Mouse (Mus musculus) neural tube, embryonic 15.5 days (tissue): ENCODE results near the gene Slc20a1. TPM values are rescaled to one million over a fixed set of nuclear protein-coding genes. Genes with fewer than 3 reads are reported as not detected.

ENCODE experiments used
- ATAC-seq: fragments of 200-750 bp; cut with Nextera tagmentation; 2 replicates; pipeline ENCODE4 v1.8.0; 2017; ENCODE audit warnings: mild to moderate bottlenecking, moderate TSS enrichment, moderate library complexity; ENCODE audit not compliant: low FRiP score
- H3K27ac ChIP-seq: fragments of 300-500 bp; sonication (generic); replicated peaks from 2 replicates; pipeline ENCODE4 v1.5.1; 2015; ENCODE audit warnings: mild to moderate bottlenecking, inconsistent platforms
- H3K27me3 ChIP-seq: fragments of 300-500 bp; sonication (generic); replicated peaks from 2 replicates; pipeline ENCODE4 v1.6.1; 2015; ENCODE audit warnings: inconsistent platforms
- H3K36me3 ChIP-seq: fragments of 300-500 bp; sonication (generic); 2 replicates; pipeline ENCODE4 v1.6.1; 2015; ENCODE audit warnings: inconsistent platforms
- H3K4me1 ChIP-seq: fragments of 300-500 bp; sonication (generic); 2 replicates; pipeline ENCODE4 v1.6.1; 2015; ENCODE audit warnings: inconsistent platforms
- H3K4me2 ChIP-seq: fragments of 300-500 bp; sonication (generic); 2 replicates; pipeline ENCODE4 v1.6.1; 2015; ENCODE audit warnings: inconsistent platforms, mild to moderate bottlenecking, moderate library complexity
- H3K4me3 ChIP-seq: fragments of 300-500 bp; sonication (generic); replicated peaks from 2 replicates; pipeline ENCODE4 v1.5.1; 2015; ENCODE audit warnings: mild to moderate bottlenecking, inconsistent platforms
- H3K9ac ChIP-seq: fragments of 300-500 bp; sonication (generic); replicated peaks from 2 replicates; pipeline ENCODE4 v1.6.1; 2015; ENCODE audit warnings: mild to moderate bottlenecking, inconsistent platforms
- H3K9me3 ChIP-seq: fragments of 300-500 bp; sonication (generic); replicated peaks from 2 replicates; pipeline ENCODE4 v1.6.1; 2016; ENCODE audit warnings: inconsistent platforms
- WGBS: fragments of 180-500 bp; shearing (Covaris S2); methylation state at CpG from one replicate; pipeline ENCODE4 v1.1.7; 2015; ENCODE audit warnings: mixed read lengths; 5-methylcytosine and 5-hydroxymethylcytosine counted together
- polyA plus RNA-seq: library from polyadenylated mRNA; unstranded; fragments of >200 nt; fragmentation: Nextera tagmentation; extraction: Ambion mirVana; gene quantifications from 2 replicates; pipeline ENCODE4 v1.2.1, GENCODE M21; 2015

Gene Slc20a1
- polyA plus RNA-seq, 1 experiment from 2014 or later, result 48.2 TPM

GRCm38 (mm10) chr2:129196317-129196716, 2.2 kb upstream of the Slc20a1 start:
- no peak for ATAC-seq
- Histone ChIP-seq H3K9ac (no peak overlapping the region), H3K4me2 (no peak overlapping the region), H3K36me3 (no peaks in the 10 kb centered on the region), H3K27ac (no peak overlapping the region), H3K9me3 (no peaks in the 10 kb centered on the region), H3K4me3 (no peak overlapping the region), H3K27me3 (no peaks in the 10 kb centered on the region), H3K4me1 (peaks cover 25% of the 10 kb centered on the region)
- 97% methylated on average over 2 of the region's 2 CpGs for WGBS

GRCm38 (mm10) chr2:129197197-129197596, 1.4 kb upstream of the Slc20a1 start:
- peak overlapping the region; percentile 83; the same call in 1 of the 2 replicates for H3K4me3 ChIP-seq
- H3K36me3 ChIP-seq, result peaks cover 4% of the 10 kb centered on the region; the same call in 1 of the 2 replicates
- peak overlapping the region; percentile 90 for H3K4me2 ChIP-seq
- no peaks in the 10 kb centered on the region for H3K9me3 ChIP-seq
- H3K9ac ChIP-seq, result no peak overlapping the region
- ATAC-seq, result no peak
- no peaks in the 10 kb centered on the region for H3K27me3 ChIP-seq
- peaks cover 33% of the 10 kb centered on the region for H3K4me1 ChIP-seq
- 50% methylated on average over 5 of the region's 5 CpGs for WGBS
- no peak overlapping the region for H3K27ac ChIP-seq

DNA sequence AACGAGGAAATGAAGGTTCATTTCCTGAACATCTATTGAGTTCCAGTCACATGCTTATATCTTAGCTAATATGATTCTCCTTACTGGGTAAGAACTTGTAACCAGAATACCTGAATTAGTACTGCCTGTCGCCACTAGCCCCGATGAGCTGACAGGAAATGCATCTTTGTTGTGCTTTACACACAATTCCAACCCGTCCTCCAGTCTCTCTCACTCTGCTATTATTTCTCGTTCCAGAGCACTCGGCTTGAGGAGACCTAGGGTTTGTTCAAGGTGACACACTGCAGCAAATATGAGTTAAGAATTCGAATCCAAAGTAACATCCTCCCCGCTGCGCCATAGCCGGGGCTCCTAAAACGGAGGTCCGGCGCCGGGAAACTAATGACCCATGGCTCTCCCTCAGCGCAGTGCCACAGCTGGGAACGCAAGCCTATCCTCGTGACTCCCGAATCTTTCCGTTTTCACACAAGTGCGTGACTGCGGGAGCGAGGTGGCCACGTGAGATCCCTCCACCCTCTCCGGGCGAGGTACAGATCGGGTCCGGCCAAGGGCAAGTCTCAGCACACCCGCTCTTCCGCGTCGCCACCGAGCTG, 625 bp upstream of the Slc20a1 start:
- H3K9me3 ChIP-seq, result no peaks in the 10 kb centered on the region
- 2% methylated on average over 32 of the region's 32 CpGs for WGBS
- peak; percentile 72 for ATAC-seq
- peaks cover 33% of the 10 kb centered on the region for H3K4me1 ChIP-seq
- peaks cover 7% of the 10 kb centered on the region for H3K36me3 ChIP-seq
- H3K4me2 ChIP-seq, result peak overlapping the region; percentile 90
- H3K27me3 ChIP-seq, result no peaks in the 10 kb centered on the region
- H3K27ac ChIP-seq, result peak overlapping the region; percentile 90
- H3K9ac ChIP-seq, result peak overlapping the region; percentile 79
- H3K4me3 ChIP-seq, result peak overlapping the region; percentile 83

DNA sequence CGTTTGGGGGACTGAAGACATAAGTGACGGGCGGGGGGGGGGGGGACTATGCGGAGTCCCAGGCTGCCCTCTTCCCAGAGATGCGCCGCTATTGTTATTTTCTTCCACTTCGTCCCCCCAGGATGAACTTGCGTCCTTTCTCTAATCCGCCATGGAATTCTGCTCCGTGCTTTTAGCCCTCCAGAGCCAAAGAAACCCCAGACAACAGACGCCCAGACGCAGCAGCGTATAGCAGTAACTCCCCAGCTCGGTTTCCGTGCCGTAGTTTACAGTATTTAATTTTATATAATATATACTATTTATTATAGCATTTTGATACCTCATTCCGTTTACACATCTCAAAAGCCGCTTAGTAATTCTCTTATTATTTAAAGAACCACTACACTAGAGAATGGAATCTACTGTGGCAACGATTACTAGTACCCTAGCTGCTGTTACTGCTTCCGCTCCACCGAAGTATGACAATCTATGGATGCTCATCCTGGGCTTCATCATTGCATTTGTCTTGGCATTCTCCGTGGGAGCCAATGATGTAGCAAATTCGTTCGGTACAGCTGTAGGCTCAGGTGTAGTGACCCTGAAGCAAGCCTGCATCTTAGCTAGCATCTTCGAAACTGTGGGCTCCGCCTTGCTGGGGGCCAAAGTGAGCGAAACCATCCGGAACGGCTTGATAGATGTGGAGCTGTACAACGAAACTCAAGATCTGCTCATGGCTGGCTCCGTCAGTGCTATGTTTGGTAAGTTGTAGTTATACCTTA, 943 bp downstream of the Slc20a1 start:
- H3K36me3 ChIP-seq, result peaks cover 18% of the 10 kb centered on the region
- peak overlapping the region; percentile 90 for H3K4me2 ChIP-seq
- peak overlapping the region; percentile 91 for H3K27ac ChIP-seq
- 16% methylated on average over 24 of the region's 31 CpGs for WGBS
- H3K9me3 ChIP-seq, result no peaks in the 10 kb centered on the region
- H3K4me1 ChIP-seq, result peaks cover 33% of the 10 kb centered on the region
- peak; percentile 4; the same call in 1 of the 2 replicates for ATAC-seq
- H3K27me3 ChIP-seq, result no peaks in the 10 kb centered on the region
- H3K4me3 ChIP-seq, result peak overlapping the region; percentile 83
- H3K9ac ChIP-seq, result peak overlapping the region; percentile 69

DNA sequence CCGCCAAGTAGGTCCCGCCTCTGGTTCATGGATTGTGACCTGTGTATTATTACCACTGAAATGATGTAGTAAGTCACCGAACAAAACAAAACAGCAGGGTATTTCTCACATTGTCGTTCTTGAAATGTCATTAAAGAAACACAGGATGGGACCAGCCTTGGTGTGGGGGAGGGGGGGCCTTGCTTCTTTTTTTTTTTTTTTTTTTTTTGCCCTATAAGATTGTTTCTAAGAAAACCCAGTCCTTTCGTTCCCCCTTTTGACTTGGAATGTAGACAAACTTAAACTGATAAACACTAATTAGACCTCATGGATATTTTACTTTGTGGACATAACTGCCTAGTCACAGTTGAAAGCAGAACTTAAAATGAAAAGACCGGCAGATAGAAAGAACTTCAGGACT, 6.4 kb downstream of the Slc20a1 start:
- WGBS, result 79% methylated on average over 6 of the region's 6 CpGs
- Histone ChIP-seq H3K4me1 (peaks cover 21% of the 10 kb centered on the region), H3K9ac (no peak overlapping the region), H3K27ac (no peak overlapping the region), H3K27me3 (no peaks in the 10 kb centered on the region), H3K9me3 (no peaks in the 10 kb centered on the region), H3K4me3 (no peak overlapping the region), H3K4me2 (no peak overlapping the region), H3K36me3 (peaks cover 70% of the 10 kb centered on the region)
- ATAC-seq, result no peak

GRCm38 (mm10) chr2:129206824-129207223, 8.3 kb downstream of the Slc20a1 start:
- WGBS, result 92% methylated on average over 8 of the region's 8 CpGs
- Histone ChIP-seq H3K9ac (no peak overlapping the region), H3K4me2 (no peak overlapping the region), H3K27me3 (no peaks in the 10 kb centered on the region), H3K4me1 (peaks cover 3% of the 10 kb centered on the region; the same call in 1 of the 2 replicates), H3K4me3 (no peak overlapping the region), H3K27ac (no peak overlapping the region), H3K9me3 (no peaks in the 10 kb centered on the region), H3K36me3 (peaks cover 88% of the 10 kb centered on the region)
- no peak for ATAC-seq

DNA sequence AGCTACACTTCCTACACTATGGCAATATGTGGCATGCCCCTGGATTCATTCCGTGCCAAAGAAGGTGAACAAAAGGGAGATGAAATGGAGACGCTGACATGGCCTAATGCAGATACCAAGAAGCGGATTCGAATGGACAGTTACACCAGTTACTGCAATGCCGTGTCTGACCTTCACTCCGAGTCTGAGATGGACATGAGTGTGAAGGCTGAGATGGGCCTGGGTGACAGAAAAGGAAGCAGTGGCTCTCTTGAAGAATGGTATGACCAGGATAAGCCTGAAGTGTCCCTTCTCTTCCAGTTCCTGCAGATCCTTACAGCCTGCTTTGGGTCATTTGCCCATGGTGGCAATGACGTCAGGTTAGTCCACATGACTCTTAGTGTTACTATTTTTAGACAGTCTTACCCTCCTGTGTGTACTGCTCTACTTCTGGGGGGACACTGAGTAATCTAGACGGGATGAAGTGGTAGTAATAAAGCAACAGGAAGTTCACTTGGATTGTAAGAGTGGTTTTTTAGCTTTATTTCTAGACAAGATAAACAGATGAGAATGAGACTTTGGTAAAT, 9.7 kb downstream of the Slc20a1 start:
- Histone ChIP-seq H3K36me3 (peaks cover 90% of the 10 kb centered on the region), H3K9ac (no peak overlapping the region), H3K27ac (no peak overlapping the region), H3K27me3 (no peaks in the 10 kb centered on the region), H3K4me1 (no peaks in the 10 kb centered on the region), H3K9me3 (no peaks in the 10 kb centered on the region), H3K4me3 (no peak overlapping the region), H3K4me2 (no peak overlapping the region)
- WGBS, result 91% methylated on average over 8 of the region's 8 CpGs
- no peak for ATAC-seq

- no peaks in the 10 kb centered on the region for H3K27me3 ChIP-seq
- H3K36me3 ChIP-seq, result peaks cover 72% of the 10 kb centered on the region
- H3K9ac ChIP-seq, result no peak overlapping the region
- ATAC-seq, result no peak
- H3K4me3 ChIP-seq, result no peak overlapping the region
- no peak overlapping the region for H3K27ac ChIP-seq
- no peak overlapping the region for H3K4me2 ChIP-seq
- WGBS, result 86% methylated on average over 8 of the region's 8 CpGs
- H3K4me1 ChIP-seq, result no peaks in the 10 kb centered on the region
- no peaks in the 10 kb centered on the region for H3K9me3 ChIP-seq
These were observed 11.7 kb downstream of the Slc20a1 start for GRCm38 (mm10) chr2:129210089-129210749.

DNA sequence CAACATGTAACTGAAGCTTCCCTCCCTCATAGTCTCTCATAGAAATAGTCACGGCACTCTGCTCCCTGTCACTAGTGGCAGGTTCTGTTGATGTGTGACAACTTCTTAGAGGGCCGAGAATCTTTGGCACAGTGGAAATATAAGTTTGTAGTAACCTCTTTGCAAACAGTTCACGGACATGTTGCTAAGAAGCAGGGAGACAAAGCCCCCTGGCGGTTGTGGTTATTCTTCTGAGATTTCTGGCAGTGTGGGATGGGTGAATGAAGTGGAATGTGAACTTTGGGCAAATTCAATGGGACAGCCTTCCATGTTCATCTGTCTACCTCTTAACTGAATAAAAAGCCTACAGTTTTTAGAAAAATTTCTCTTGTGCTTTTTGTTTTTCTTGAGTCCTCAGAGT, 12.7 kb downstream of the Slc20a1 start:
- 83% methylated on average over 4 of the region's 4 CpGs for WGBS

DNA sequence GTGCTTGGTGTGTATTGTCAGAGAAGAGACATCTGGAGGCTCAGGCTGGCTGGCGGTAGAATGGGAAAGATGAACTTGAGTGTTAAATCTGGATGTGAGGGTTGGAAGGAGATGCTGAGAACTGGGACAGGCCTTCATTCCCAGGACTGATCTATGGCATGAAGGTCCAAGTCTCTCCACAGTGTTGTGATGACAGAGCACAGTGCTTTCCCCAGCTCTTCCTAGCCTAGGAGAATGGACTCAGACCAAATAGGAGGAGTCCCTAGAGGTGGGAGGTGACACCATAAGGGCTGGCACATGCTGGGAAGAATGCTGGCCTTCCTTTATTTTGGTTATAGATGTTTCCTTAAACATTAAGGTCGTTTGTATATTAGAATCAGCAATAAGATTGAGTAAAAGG, 13.4 kb downstream of the Slc20a1 start:
- Histone ChIP-seq H3K4me3 (no peak overlapping the region), H3K4me1 (no peaks in the 10 kb centered on the region), H3K4me2 (no peak overlapping the region), H3K9ac (no peak overlapping the region), H3K27ac (no peak overlapping the region), H3K36me3 (peaks cover 56% of the 10 kb centered on the region), H3K27me3 (no peaks in the 10 kb centered on the region), H3K9me3 (no peaks in the 10 kb centered on the region)
- 89% methylated on average over 2 of the region's 2 CpGs for WGBS
- no peak for ATAC-seq

More for the DNA sequence above, 12.7 kb downstream of the Slc20a1 start:
- Histone ChIP-seq H3K27me3 (no peaks in the 10 kb centered on the region), H3K4me2 (no peak overlapping the region), H3K27ac (no peak overlapping the region), H3K9ac (no peak overlapping the region), H3K4me1 (no peaks in the 10 kb centered on the region), H3K9me3 (no peaks in the 10 kb centered on the region), H3K36me3 (peaks cover 62% of the 10 kb centered on the region), H3K4me3 (no peak overlapping the region)
- no peak for ATAC-seq

DNA sequence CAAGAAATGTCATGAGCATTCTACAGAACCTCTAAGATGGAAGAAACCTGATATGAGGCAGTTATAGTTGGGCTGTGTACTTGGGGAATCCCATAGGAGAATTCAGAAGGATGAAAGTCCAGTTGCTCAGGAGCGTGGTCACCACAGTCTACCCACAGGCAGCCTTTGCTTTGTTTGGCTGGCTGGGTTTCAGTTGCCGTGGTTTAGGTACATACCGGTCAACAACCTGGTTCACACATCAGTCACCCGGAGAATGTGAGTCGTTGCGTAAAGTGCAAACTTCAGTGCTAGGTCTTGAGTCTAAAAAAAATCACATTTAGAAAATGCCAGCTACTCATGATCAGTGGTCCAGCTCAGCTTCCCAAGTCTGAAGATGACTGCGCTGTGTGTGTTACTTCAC, 14.0 kb downstream of the Slc20a1 start:
- no peaks in the 10 kb centered on the region for H3K27me3 ChIP-seq
- ATAC-seq, result no peak
- H3K36me3 ChIP-seq, result peaks cover 50% of the 10 kb centered on the region
- no peak overlapping the region for H3K9ac ChIP-seq
- no peaks in the 10 kb centered on the region for H3K9me3 ChIP-seq
- H3K4me3 ChIP-seq, result no peak overlapping the region
- 93% methylated on average over 7 of the region's 7 CpGs for WGBS
- no peaks in the 10 kb centered on the region for H3K4me1 ChIP-seq
- H3K4me2 ChIP-seq, result no peak overlapping the region
- H3K27ac ChIP-seq, result no peak overlapping the region
